Mouse (Mus musculus) myocyte (in vitro differentiated cells): ENCODE measurements around the gene Prss50. TPM values are rescaled to one million over a fixed set of nuclear protein-coding genes. Genes with fewer than 3 reads are reported as not detected.

Source experiments
- H3K27me3 ChIP-seq: one replicate; pipeline ENCODE4 v1.6.1; 2011; ENCODE audit not compliant: control insufficient read depth, insufficient read depth, insufficient read length
- H3K36me3 ChIP-seq: one replicate; pipeline ENCODE4 v1.6.1; 2011; ENCODE audit not compliant: control insufficient read depth, insufficient read depth
- H3K4me2 ChIP-seq: one replicate; pipeline ENCODE4 v1.6.1; 2011; ENCODE audit warnings: low read depth, control low read depth
- H3K4me3 ChIP-seq: one replicate; pipeline ENCODE4 v1.5.1; 2011; ENCODE audit warnings: mild to moderate bottlenecking, control low read depth, moderate library complexity
- H3K79me2 ChIP-seq: one replicate; pipeline ENCODE4 v1.6.1; 2011; ENCODE audit not compliant: control insufficient read depth, insufficient read depth
- H3ac ChIP-seq: one replicate; pipeline ENCODE4 v1.6.1; 2011; ENCODE audit not compliant: control insufficient read depth, insufficient read length
- CEBPB ChIP-seq: IDR thresholded peaks from 2 replicates; pipeline ENCODE4 v1.6.1; 2011; ENCODE audit warnings: mild to moderate bottlenecking, moderate library complexity; ENCODE audit not compliant: poor library complexity, insufficient read depth, severe bottlenecking
- E2F4 ChIP-seq: IDR thresholded peaks from one replicate; pipeline ENCODE4 v1.6.1; 2011; ENCODE audit warnings: mild to moderate bottlenecking, control low read depth, moderate library complexity; ENCODE audit not compliant: insufficient read depth
- MAX ChIP-seq: IDR thresholded peaks from one replicate; pipeline ENCODE4 v1.6.1; 2011; ENCODE audit warnings: low read depth, mild to moderate bottlenecking, control low read depth
- MYOD1 ChIP-seq, 3 experiments: IDR thresholded peaks; one replicate each; pipeline ENCODE4 v1.6.1; 2011; ENCODE audit warnings: control low read depth in 2 of 3, low read depth in 2 of 3, mild to moderate bottlenecking in 2 of 3, moderate library complexity in 1 of 3; ENCODE audit not compliant: insufficient read length in 2 of 3, control insufficient read depth in 1 of 3
- MYOG ChIP-seq, 3 experiments: IDR thresholded peaks; one replicate each; pipeline ENCODE4 v1.6.1; 2011; ENCODE audit warnings: control low read depth in 2 of 3, low read depth in 2 of 3, mild to moderate bottlenecking in 2 of 3; ENCODE audit not compliant: insufficient read length in 2 of 3, control insufficient read depth in 1 of 3, insufficient read depth in 1 of 3
- POLR2A ChIP-seq: IDR thresholded peaks from one replicate; pipeline ENCODE4 v1.6.1; 2011; ENCODE audit warnings: low read depth, mild to moderate bottlenecking, control low read depth, moderate library complexity; ENCODE audit not compliant: insufficient read length
- POLR2AphosphoS2 ChIP-seq: IDR thresholded peaks from one replicate; pipeline ENCODE4 v1.6.1; 2011; ENCODE audit warnings: low read depth, control low read depth; ENCODE audit not compliant: insufficient read length
- REST ChIP-seq: IDR thresholded peaks from one replicate; pipeline ENCODE4 v1.6.1; 2011; ENCODE audit warnings: mild to moderate bottlenecking, control low read depth, moderate library complexity; ENCODE audit not compliant: insufficient read depth, insufficient read length
- SRF ChIP-seq: IDR thresholded peaks from one replicate; pipeline ENCODE4 v1.6.1; 2011; ENCODE audit warnings: low read depth; ENCODE audit not compliant: control insufficient read depth, insufficient read length
- TCF12 ChIP-seq: IDR thresholded peaks from one replicate; pipeline ENCODE4 v1.6.1; 2011; ENCODE audit warnings: mild to moderate bottlenecking, control low read depth; ENCODE audit not compliant: poor library complexity, insufficient read depth, severe bottlenecking
- TCF3 ChIP-seq: IDR thresholded peaks from one replicate; pipeline ENCODE4 v1.6.1; 2011; ENCODE audit warnings: low read depth, control low read depth; ENCODE audit not compliant: insufficient read length
- USF1 ChIP-seq: IDR thresholded peaks from one replicate; pipeline ENCODE4 v1.6.1; 2011; ENCODE audit warnings: low read depth, mild to moderate bottlenecking, control low read depth, moderate library complexity
- polyA plus RNA-seq: library from polyadenylated mRNA; unstranded; fragments of >200 nt; fragmentation: generic; extraction: Trizol; gene quantifications from one replicate; pipeline ENCODE4 v1.2.1, GENCODE M21; 2012; ENCODE audit warnings: missing spikeins

The Prss50 gene
- polyA plus RNA-seq, 1 experiment: 0.02 TPM

- Histone ChIP-seq H3ac (no peak overlapping the region), H3K4me3 (no peak overlapping the region), H3K4me2 (no peak overlapping the region), H3K27me3 (peaks cover 12% of the 10 kb centered on the region), H3K36me3 (no peaks in the 10 kb centered on the region), H3K79me2 (no peaks in the 10 kb centered on the region)
- no peak for TF ChIP-seq REST
- no peak for TF ChIP-seq E2F4
- no peak for TF ChIP-seq MYOG (IDR thresholded peaks at IDR 0.05; ENCODE audit: control insufficient read depth in 1 of 3, insufficient read depth in 1 of 3, insufficient read length in 2 of 3, low read depth in 2 of 3)
- no peak for TF ChIP-seq TCF12
- TF ChIP-seq MAX: no peak
Observed at GRCm38 (mm10) chr9:110873681-110874659, 16.2 kb downstream of the Prss50 start.

DNA sequence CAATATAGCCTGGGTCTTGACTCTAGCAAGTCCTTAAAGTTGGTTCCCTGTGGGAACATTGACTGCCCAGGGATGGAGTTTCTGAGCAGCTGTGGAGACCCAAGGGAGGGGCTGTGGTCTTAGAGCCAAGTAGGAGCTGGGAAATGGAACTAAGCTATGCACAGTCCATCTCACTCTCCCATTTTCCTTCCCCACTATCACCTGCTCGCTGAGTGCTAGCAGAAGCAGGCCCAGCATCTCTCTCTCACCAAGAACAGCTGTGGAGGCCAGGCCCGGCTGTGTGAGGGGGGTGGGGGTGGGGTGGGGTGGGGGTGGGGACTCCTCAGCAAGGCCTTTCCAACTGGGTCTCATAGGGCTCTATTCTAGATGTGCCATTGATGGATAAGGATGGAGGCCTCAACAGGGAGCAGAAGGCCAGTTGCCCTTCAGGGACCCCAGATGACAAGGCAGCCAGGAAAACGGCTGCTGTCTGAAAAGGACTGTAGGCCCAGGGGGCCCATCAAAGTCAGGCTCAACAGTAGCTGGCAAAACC is 17.0 kb downstream of the Prss50 start:
- Histone ChIP-seq H3ac (no peak overlapping the region), H3K4me2 (no peak overlapping the region), H3K79me2 (no peaks in the 10 kb centered on the region), H3K27me3 (peaks cover 16% of the 10 kb centered on the region), H3K36me3 (no peaks in the 10 kb centered on the region), H3K4me3 (no peak overlapping the region)
- TF ChIP-seq MYOG (IDR thresholded peaks at IDR 0.05; ENCODE audit: control insufficient read depth in 1 of 3, insufficient read depth in 1 of 3, insufficient read length in 2 of 3, low read depth in 2 of 3) (peak in 2 of 3 experiments; percentile 26 to 64), MYOD1 (IDR thresholded peaks at IDR 0.05; ENCODE audit: control insufficient read depth in 1 of 3, insufficient read length in 2 of 3, low read depth in 2 of 3) (peak in 1 of 3 experiments; percentile 57), CEBPB (no peak)

- TF ChIP-seq USF1: no peak
- no peak for TF ChIP-seq POLR2AphosphoS2
- TF ChIP-seq MAX: no peak
- no peak for TF ChIP-seq E2F4
- TF ChIP-seq CEBPB: no peak
- TF ChIP-seq SRF: no peak
- no peak for TF ChIP-seq REST
- no peak for TF ChIP-seq TCF3
- no peak for TF ChIP-seq MYOD1 (IDR thresholded peaks at IDR 0.05; ENCODE audit: control insufficient read depth in 1 of 3, insufficient read length in 2 of 3, low read depth in 2 of 3)
- TF ChIP-seq POLR2A: no peak
- TF ChIP-seq TCF12: no peak
- TF ChIP-seq MYOG (IDR thresholded peaks at IDR 0.05; ENCODE audit: control insufficient read depth in 1 of 3, insufficient read depth in 1 of 3, insufficient read length in 2 of 3, low read depth in 2 of 3): no peak
- no peak overlapping the region for H3ac ChIP-seq
- H3K27me3 ChIP-seq: peaks cover 22% of the 10 kb centered on the region
- H3K36me3 ChIP-seq: no peaks in the 10 kb centered on the region
- H3K4me3 ChIP-seq: no peak overlapping the region
- no peak overlapping the region for H3K4me2 ChIP-seq
- no peaks in the 10 kb centered on the region for H3K79me2 ChIP-seq
Observed at GRCm38 (mm10) chr9:110875288-110875695, 17.5 kb downstream of the Prss50 start.

- H3K4me3 ChIP-seq: no peak overlapping the region
- TF ChIP-seq E2F4: no peak
- TF ChIP-seq REST: no peak
- TF ChIP-seq MAX: no peak
- TF ChIP-seq TCF12: no peak
- no peak for TF ChIP-seq POLR2AphosphoS2
- TF ChIP-seq MYOG (IDR thresholded peaks at IDR 0.05; ENCODE audit: control insufficient read depth in 1 of 3, insufficient read depth in 1 of 3, insufficient read length in 2 of 3, low read depth in 2 of 3): no peak
- no peak for TF ChIP-seq MYOD1 (IDR thresholded peaks at IDR 0.05; ENCODE audit: control insufficient read depth in 1 of 3, insufficient read length in 2 of 3, low read depth in 2 of 3)
- TF ChIP-seq TCF3: no peak
- no peak for TF ChIP-seq USF1
- TF ChIP-seq SRF: no peak
- no peak for TF ChIP-seq POLR2A
- no peak for TF ChIP-seq CEBPB
- H3K27me3 ChIP-seq: peaks cover 22% of the 10 kb centered on the region
- H3K79me2 ChIP-seq: no peaks in the 10 kb centered on the region
- H3ac ChIP-seq: no peak overlapping the region
- no peaks in the 10 kb centered on the region for H3K36me3 ChIP-seq
- H3K4me2 ChIP-seq: no peak overlapping the region
Observed at GRCm38 (mm10) chr9:110877353-110877752, 19.6 kb downstream of the Prss50 start.

DNA sequence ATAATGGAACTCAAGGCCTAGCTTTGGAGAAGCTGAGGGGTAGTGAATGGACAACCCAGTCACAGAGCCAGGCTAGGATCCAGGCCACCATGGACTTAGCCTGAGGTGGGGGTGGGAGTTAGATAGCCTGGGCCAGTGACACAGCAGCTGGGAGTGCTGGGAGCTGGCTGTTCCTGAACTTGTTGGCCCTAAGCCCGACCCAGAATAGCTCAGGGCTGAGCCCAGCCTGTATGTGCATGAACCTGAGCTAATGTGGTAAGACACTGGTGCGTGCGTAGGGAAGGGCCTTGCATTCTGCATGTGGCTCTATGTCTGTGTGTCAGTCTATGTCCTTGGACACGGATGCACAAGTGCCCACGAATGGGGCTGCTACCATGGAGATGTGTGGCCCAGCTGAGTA is 20.1 kb downstream of the Prss50 start:
- TF ChIP-seq MYOD1 (IDR thresholded peaks at IDR 0.05; ENCODE audit: control insufficient read depth in 1 of 3, insufficient read length in 2 of 3, low read depth in 2 of 3) (peak in 1 of 3 experiments; percentile 67), MYOG (IDR thresholded peaks at IDR 0.05; ENCODE audit: control insufficient read depth in 1 of 3, insufficient read depth in 1 of 3, insufficient read length in 2 of 3, low read depth in 2 of 3) (peak in 2 of 3 experiments; percentile 6 to 64), REST (no peak)
- Histone ChIP-seq H3K27me3 (peaks cover 20% of the 10 kb centered on the region), H3K4me2 (no peak overlapping the region), H3ac (no peak overlapping the region), H3K36me3 (no peaks in the 10 kb centered on the region), H3K79me2 (no peaks in the 10 kb centered on the region), H3K4me3 (no peak overlapping the region)
